Mouse (Mus musculus): Measurements from ENCODE around the gene Eif2s3x. TPM values are rescaled to one million over a fixed set of nuclear protein-coding genes. Genes with fewer than 3 reads are reported as not detected.
A peak's percentile ranks its signal among the peaks of the same experiment; 100 is the strongest.
"Not testable (repeated sequence)": the region's sequence is repeated elsewhere in the genome, so short reads cannot be mapped to it uniquely, and the experiment has no call there.

Eif2s3x gene
- polyA plus RNA-seq (2012) = 1.5 and 1.8 TPM in 2 replicates

GRCm38 (mm10) chrX:94212597-94213321 is at the start of gene Eif2s3x:
Gene Eif2s3x (minus strand): TSS chrX:94212862.
- Histone ChIP-seq H3K9me3 (ENCODE audit: control insufficient read depth, low read length) (no peaks in the 10 kb centered on the region; the same call in 1 of the 2 replicates), H3K27me3 (ENCODE audit: control insufficient read depth) (no peaks in the 10 kb centered on the region), H3K4me1 (ENCODE audit: control insufficient read depth) (peaks cover 13% of the 10 kb centered on the region), H3K36me3 (ENCODE audit: control insufficient read depth) (peaks cover 35% of the 10 kb centered on the region), H3K4me3 (replicated peaks) (peak within 1 kb of the TSS; percentile 93)
- TF ChIP-seq TAL1 (IDR thresholded peaks at IDR 0.05; ENCODE audit: low read length) (no peak), GATA1 (IDR thresholded peaks at IDR 0.05; ENCODE audit: low read length) (no peak)

GRCm38 (mm10) chrX:94235601-94236000 is 22.9 kb upstream of the Eif2s3x start:
- Histone ChIP-seq H3K36me3 (ENCODE audit: control insufficient read depth) (peaks cover 3% of the 10 kb centered on the region; the same call in 1 of the 2 replicates), H3K27me3 (ENCODE audit: control insufficient read depth) (peaks cover 23% of the 10 kb centered on the region), H3K9me3 (ENCODE audit: control insufficient read depth, low read length) (0 out of 2 replicates have a peak, but pooled peaks cover 2% of the 10 kb centered on the region), H3K4me1 (ENCODE audit: control insufficient read depth) (peaks cover 12% of the 10 kb centered on the region), H3K4me3 (replicated peaks) (peak overlapping the region; percentile 92)
- TF ChIP-seq GATA1 (IDR thresholded peaks at IDR 0.05; ENCODE audit: low read length) (peak; percentile 27; the same call in 1 of the 2 replicates), TAL1 (IDR thresholded peaks at IDR 0.05; ENCODE audit: low read length) (no peak)

GRCm38 (mm10) chrX:94235190-94235555 is 22.5 kb upstream of the Eif2s3x start:
- peak overlapping the region; percentile 92 for H3K4me3 ChIP-seq (replicated peaks)
- H3K36me3 ChIP-seq (ENCODE audit: control insufficient read depth) = peaks cover 3% of the 10 kb centered on the region; the same call in 1 of the 2 replicates
- H3K27me3 ChIP-seq (ENCODE audit: control insufficient read depth) = peaks cover 23% of the 10 kb centered on the region
- TF ChIP-seq GATA1 (IDR thresholded peaks at IDR 0.05; ENCODE audit: low read length) (no peak), TAL1 (IDR thresholded peaks at IDR 0.05; ENCODE audit: low read length) (no peak)
- H3K4me1 ChIP-seq (ENCODE audit: control insufficient read depth) = peaks cover 12% of the 10 kb centered on the region
- 0 out of 2 replicates have a peak, but pooled peaks cover 2% of the 10 kb centered on the region for H3K9me3 ChIP-seq (ENCODE audit: control insufficient read depth, low read length)

- 0 out of 2 replicates have a peak, but pooled peaks cover 2% of the 10 kb centered on the region for H3K9me3 ChIP-seq (ENCODE audit: control insufficient read depth, low read length)
- H3K4me1 ChIP-seq (ENCODE audit: control insufficient read depth) = peaks cover 12% of the 10 kb centered on the region
- TF ChIP-seq GATA1 (IDR thresholded peaks at IDR 0.05; ENCODE audit: low read length) (no peak), TAL1 (IDR thresholded peaks at IDR 0.05; ENCODE audit: low read length) (no peak)
- H3K4me3 ChIP-seq (replicated peaks) = peak within 1 kb of the TSS; percentile 92
- H3K27me3 ChIP-seq (ENCODE audit: control insufficient read depth) = peaks cover 23% of the 10 kb centered on the region
- peaks cover 3% of the 10 kb centered on the region; the same call in 1 of the 2 replicates for H3K36me3 ChIP-seq (ENCODE audit: control insufficient read depth)
These were observed 22.0 kb upstream of the Eif2s3x start, which contains the start of gene Klhl15 for GRCm38 (mm10) chrX:94234532-94235189. Gene Klhl15 (plus strand): TSS chrX:94234599.

- H3K36me3 ChIP-seq (ENCODE audit: control insufficient read depth) = peaks cover 3% of the 10 kb centered on the region; the same call in 1 of the 2 replicates
- H3K4me3 ChIP-seq (replicated peaks) = peak overlapping the region; percentile 92
- TF ChIP-seq GATA1 (IDR thresholded peaks at IDR 0.05; ENCODE audit: low read length) (no peak), TAL1 (IDR thresholded peaks at IDR 0.05; ENCODE audit: low read length) (no peak)
- H3K9me3 ChIP-seq (ENCODE audit: control insufficient read depth, low read length) = 0 out of 2 replicates have a peak, but pooled peaks cover 2% of the 10 kb centered on the region
- H3K27me3 ChIP-seq (ENCODE audit: control insufficient read depth) = peaks cover 22% of the 10 kb centered on the region
- H3K4me1 ChIP-seq (ENCODE audit: control insufficient read depth) = peaks cover 12% of the 10 kb centered on the region
These were observed 21.4 kb upstream of the Eif2s3x start for GRCm38 (mm10) chrX:94233936-94234531.

- H3K4me3 ChIP-seq (replicated peaks) = peak overlapping the region; percentile 92
- 0 out of 2 replicates have a peak, but pooled peaks cover 2% of the 10 kb centered on the region for H3K9me3 ChIP-seq (ENCODE audit: control insufficient read depth, low read length)
- H3K4me1 ChIP-seq (ENCODE audit: control insufficient read depth) = peaks cover 12% of the 10 kb centered on the region
These were observed 20.8 kb upstream of the Eif2s3x start for GRCm38 (mm10) chrX:94233432-94233831.

GRCm38 (mm10) chrX:94213384-94213783 is 722 bp upstream of the Eif2s3x start:
- Histone ChIP-seq H3K9me3 (ENCODE audit: control insufficient read depth, low read length) (no peaks in the 10 kb centered on the region; the same call in 1 of the 2 replicates), H3K36me3 (ENCODE audit: control insufficient read depth) (peaks cover 29% of the 10 kb centered on the region), H3K4me1 (ENCODE audit: control insufficient read depth) (peaks cover 13% of the 10 kb centered on the region), H3K4me3 (replicated peaks) (peak overlapping the region; percentile 93), H3K27me3 (ENCODE audit: control insufficient read depth) (no peaks in the 10 kb centered on the region)
- no peak for TF ChIP-seq GATA1 (IDR thresholded peaks at IDR 0.05; ENCODE audit: low read length)

More at GRCm38 (mm10) chrX:94233432-94233831, 20.8 kb upstream of the Eif2s3x start:
- TF ChIP-seq GATA1 (IDR thresholded peaks at IDR 0.05; ENCODE audit: low read length) (no peak), TAL1 (IDR thresholded peaks at IDR 0.05; ENCODE audit: low read length) (no peak)
- peaks cover 20% of the 10 kb centered on the region for H3K27me3 ChIP-seq (ENCODE audit: control insufficient read depth)
- no peaks in the 10 kb centered on the region for H3K36me3 ChIP-seq (ENCODE audit: control insufficient read depth)

- TF ChIP-seq TAL1 (IDR thresholded peaks at IDR 0.05; ENCODE audit: low read length) (no peak), GATA1 (IDR thresholded peaks at IDR 0.05; ENCODE audit: low read length) (no peak)
- Histone ChIP-seq H3K4me1 (ENCODE audit: control insufficient read depth) (peaks cover 13% of the 10 kb centered on the region), H3K27me3 (ENCODE audit: control insufficient read depth) (no peaks in the 10 kb centered on the region), H3K4me3 (replicated peaks) (peak overlapping the region; percentile 93), H3K9me3 (ENCODE audit: control insufficient read depth, low read length) (no peaks in the 10 kb centered on the region; the same call in 1 of the 2 replicates), H3K36me3 (ENCODE audit: control insufficient read depth) (peaks cover 40% of the 10 kb centered on the region)
These were observed 432 bp downstream of the Eif2s3x start for GRCm38 (mm10) chrX:94212264-94212596.

- Histone ChIP-seq H3K4me3 (replicated peaks) (no peak overlapping the region), H3K27me3 (ENCODE audit: control insufficient read depth) (no peaks in the 10 kb centered on the region), H3K9me3 (ENCODE audit: control insufficient read depth, low read length) (no peaks in the 10 kb centered on the region), H3K36me3 (ENCODE audit: control insufficient read depth) (peaks cover 99% of the 10 kb centered on the region), H3K4me1 (ENCODE audit: control insufficient read depth) (no peaks in the 10 kb centered on the region)
- TF ChIP-seq TAL1 (IDR thresholded peaks at IDR 0.05; ENCODE audit: low read length) (no peak), GATA1 (IDR thresholded peaks at IDR 0.05; ENCODE audit: low read length) (no peak)
These were observed 14.9 kb downstream of the Eif2s3x start for GRCm38 (mm10) chrX:94197789-94198188.

- peaks cover 81% of the 10 kb centered on the region for H3K36me3 ChIP-seq (ENCODE audit: control insufficient read depth)
These were observed 18.8 kb downstream of the Eif2s3x start for GRCm38 (mm10) chrX:94193901-94194300.

More at GRCm38 (mm10) chrX:94193901-94194300, 18.8 kb downstream of the Eif2s3x start:
- H3K4me3 ChIP-seq (replicated peaks); H3K27me3 ChIP-seq (ENCODE audit: control insufficient read depth); H3K9me3 ChIP-seq (ENCODE audit: control insufficient read depth, low read length); H3K4me1 ChIP-seq (ENCODE audit: control insufficient read depth): not testable (repeated sequence)

All from erythroblast, embryonic 14.5 days (primary cell).